Mouse (Mus musculus) intestine, postnatal 0 days (tissue): Measurements from ENCODE around the gene BC025920. TPM values are rescaled to one million over a fixed set of nuclear protein-coding genes. Genes with fewer than 3 reads are reported as not detected.
"Not testable (repeated sequence)": the region's sequence is repeated elsewhere in the genome, so short reads cannot be mapped to it uniquely, and the experiment has no call there.

Experiments
- ATAC-seq: fragments of 200-750 bp; cut with Nextera tagmentation; 2 replicates; pipeline ENCODE4 v1.8.0; 2017; ENCODE audit warnings: mild to moderate bottlenecking, moderate TSS enrichment, moderate library complexity
- H3K27ac ChIP-seq: fragments of 300-500 bp; sonication (generic); 2 replicates; pipeline ENCODE4 v1.5.1; 2014; ENCODE audit warnings: mild to moderate bottlenecking, low read depth, low read length, moderate library complexity
- H3K27me3 ChIP-seq: fragments of 300-500 bp; sonication (generic); replicated peaks from 2 replicates; pipeline ENCODE4 v1.6.1; 2014; ENCODE audit warnings: low read length, mixed read lengths; ENCODE audit not compliant: control insufficient read depth, insufficient read depth
- H3K36me3 ChIP-seq: fragments of 300-500 bp; sonication (generic); 2 replicates; pipeline ENCODE4 v1.6.1; 2014; ENCODE audit warnings: mild to moderate bottlenecking, moderate library complexity; ENCODE audit not compliant: control insufficient read depth, insufficient read depth
- H3K4me1 ChIP-seq: fragments of 300-500 bp; sonication (generic); replicated peaks from 2 replicates; pipeline ENCODE4 v1.6.1; 2014; ENCODE audit warnings: antibody characterized with exemption, low read length, mixed read lengths; ENCODE audit not compliant: control insufficient read depth, insufficient read depth
- H3K4me2 ChIP-seq: fragments of 300-500 bp; sonication (generic); replicated peaks from 2 replicates; pipeline ENCODE4 v1.6.1; 2014; ENCODE audit warnings: low read depth, mild to moderate bottlenecking, moderate library complexity
- H3K4me3 ChIP-seq: fragments of 300-500 bp; sonication (generic); 2 replicates; pipeline ENCODE4 v1.5.1; 2014; ENCODE audit warnings: low read depth, low read length
- H3K9ac ChIP-seq: fragments of 300-500 bp; sonication (generic); 2 replicates; pipeline ENCODE4 v1.6.1; 2014; ENCODE audit warnings: mild to moderate bottlenecking, low read depth, low read length
- H3K9me3 ChIP-seq: fragments of 300-500 bp; sonication (generic); 2 replicates; pipeline ENCODE4 v1.6.1; 2016; ENCODE audit warnings: mixed run types; ENCODE audit not compliant: control insufficient read depth
- CTCF ChIP-seq: sonication (generic); IDR thresholded peaks from 2 replicates; pipeline ENCODE4 v1.5.1; 2016; ENCODE audit warnings: low read depth, mild to moderate bottlenecking, control low read depth, antibody characterized with exemption, moderate library complexity
- WGBS: fragments of 180-500 bp; shearing (Covaris S2); extraction: QIAGEN DNeasy Blood & Tissue Kit; methylation state at CpG from one replicate; pipeline ENCODE4 v1.1.7; 2014; 5-methylcytosine and 5-hydroxymethylcytosine counted together
- polyA plus RNA-seq: library from polyadenylated mRNA; unstranded; fragments of >200 nt; fragmentation: Nextera tagmentation; extraction: Ambion mirVana; gene quantifications from 2 replicates; pipeline ENCODE4 v1.2.1, GENCODE M21; 2015

The BC025920 gene
- polyA plus RNA-seq, 1 experiment from 2014 or later = 0.20 TPM

- WGBS = 88% methylated on average over 7 of the region's 7 CpGs
- Histone ChIP-seq H3K4me3 (no peak overlapping the region), H3K36me3 (no peaks in the 10 kb centered on the region; the same call in 1 of the 2 replicates), H3K27ac (no peak overlapping the region), H3K27me3 (no peaks in the 10 kb centered on the region), H3K4me1 (0 out of 2 replicates have a peak, but pooled peaks cover 4% of the 10 kb centered on the region), H3K4me2 (no peak overlapping the region), H3K9ac (no peak overlapping the region), H3K9me3 (no peaks in the 10 kb centered on the region)
- TF ChIP-seq CTCF = no peak
- ATAC-seq = no peak
These were observed 40.0 kb downstream of the BC025920 start for GRCm38 (mm10) chr10:81646015-81646555.

- peak; percentile 93 for ATAC-seq
- WGBS = 3% methylated on average over 24 of the region's 52 CpGs
- Histone ChIP-seq H3K4me3 (peak within 1 kb of the TSS; percentile 48), H3K27ac (peak within 1 kb of the TSS; percentile 80), H3K4me2 (peak within 1 kb of the TSS; percentile 66), H3K9ac (peak within 1 kb of the TSS; percentile 65)
- H3K36me3 ChIP-seq, H3K9me3 ChIP-seq, H3K27me3 ChIP-seq, H3K4me1 ChIP-seq: not testable (repeated sequence)
These were observed 43.0 kb downstream of the BC025920 start, which contains the start of gene Gm10778 for GRCm38 (mm10) chr10:81648803-81649775. TSS of gene Gm10778 (plus strand) at chr10:81649059.

GRCm38 (mm10) chr10:81655178-81655577, 49.1 kb downstream of the BC025920 start:
- Histone ChIP-seq H3K4me1 (no peaks in the 10 kb centered on the region), H3K4me2 (no peak overlapping the region), H3K9me3 (peaks cover 28% of the 10 kb centered on the region; the same call in 1 of the 2 replicates), H3K9ac (no peak overlapping the region), H3K27ac (no peak overlapping the region), H3K27me3 (no peaks in the 10 kb centered on the region), H3K4me3 (no peak overlapping the region), H3K36me3 (peaks cover 14% of the 10 kb centered on the region)
- WGBS = 92% methylated on average over 10 of the region's 10 CpGs
- no peak for ATAC-seq
- no peak for TF ChIP-seq CTCF

GRCm38 (mm10) chr10:81656174-81656573, 50.1 kb downstream of the BC025920 start:
- no peak for ATAC-seq
- peaks cover 28% of the 10 kb centered on the region; the same call in 1 of the 2 replicates for H3K9me3 ChIP-seq

More at GRCm38 (mm10) chr10:81656174-81656573, 50.1 kb downstream of the BC025920 start:
- TF ChIP-seq CTCF = no peak
- WGBS = 96% methylated on average over 2 of the region's 2 CpGs
- peaks cover 14% of the 10 kb centered on the region for H3K36me3 ChIP-seq
- H3K4me3 ChIP-seq = no peak overlapping the region
- H3K27ac ChIP-seq = no peak overlapping the region
- no peaks in the 10 kb centered on the region for H3K4me1 ChIP-seq
- H3K4me2 ChIP-seq = no peak overlapping the region
- no peak overlapping the region for H3K9ac ChIP-seq
- H3K27me3 ChIP-seq = no peaks in the 10 kb centered on the region

Other genes starting within 250 kb of the BC025920 start
- 29.6 and 32.8 TPM in 2 replicates for gene Mfsd12, start 248.8 kb upstream of the BC025920 start, polyA plus RNA-seq
- 0.85 and 1.5 TPM in 2 replicates for gene 4930404N11Rik, start 240.5 kb upstream of the BC025920 start, polyA plus RNA-seq
- 40.8 and 45.2 TPM in 2 replicates for gene Fzr1, start 227.8 kb upstream of the BC025920 start, polyA plus RNA-seq
- 54.0 and 59.4 TPM in 2 replicates for gene Dohh, start 221.8 kb upstream of the BC025920 start, polyA plus RNA-seq
- 0.76 and 1.1 TPM in 2 replicates for gene Gm48551, start 221.8 kb upstream of the BC025920 start, polyA plus RNA-seq
- 0.31 TPM in 1 of 2 replicates, not detected in the other for gene Gm48552, start 217.3 kb upstream of the BC025920 start, polyA plus RNA-seq
- gene Smim24, start 213.2 kb upstream of the BC025920 start, polyA plus RNA-seq = 1,233 and 1,333 TPM in 2 replicates
- gene Nfic, start 150.6 kb upstream of the BC025920 start, polyA plus RNA-seq = 29.2 and 35.1 TPM in 2 replicates
- 0.76 and 1.0 TPM in 2 replicates for gene Celf5, start 123.6 kb upstream of the BC025920 start, polyA plus RNA-seq
- gene Ncln, start 109.9 kb upstream of the BC025920 start, polyA plus RNA-seq = 58.6 and 61.1 TPM in 2 replicates
- gene S1pr4, start 106.1 kb upstream of the BC025920 start, polyA plus RNA-seq = 0.50 and 0.74 TPM in 2 replicates
- gene Gna15, start 82.0 kb upstream of the BC025920 start, polyA plus RNA-seq = 0.64 and 0.78 TPM in 2 replicates
- gene Gna11, start 61.1 kb upstream of the BC025920 start, polyA plus RNA-seq = 188 and 195 TPM in 2 replicates
- gene Aes, start 46.8 kb upstream of the BC025920 start, polyA plus RNA-seq = 528 and 536 TPM in 2 replicates
- gene Tle2, start 31.7 kb upstream of the BC025920 start, polyA plus RNA-seq = 3.0 and 5.2 TPM in 2 replicates
- 3.9 and 4.2 TPM in 2 replicates for gene Tle6, start 5.2 kb upstream of the BC025920 start, polyA plus RNA-seq
- gene Sirt6, start 21.5 kb downstream of the BC025920 start, polyA plus RNA-seq = 13.5 and 13.9 TPM in 2 replicates
- gene Ankrd24, start 22.3 kb downstream of the BC025920 start, polyA plus RNA-seq = 3.5 and 4.2 TPM in 2 replicates
- 1.6 TPM in 2 replicates for gene Gm10778, start 42.8 kb downstream of the BC025920 start, polyA plus RNA-seq
- gene Zfp433, start 98.6 kb downstream of the BC025920 start, polyA plus RNA-seq = 4.4 and 7.8 TPM in 2 replicates
- gene Gm3055, start 164.9 kb downstream of the BC025920 start, polyA plus RNA-seq = 1.0 and 1.4 TPM in 2 replicates
- 1.3 and 1.4 TPM in 2 replicates for gene Gm4767, start 205.9 kb downstream of the BC025920 start, polyA plus RNA-seq